Mouse (Mus musculus): ENCODE measurements around the gene Micall1. TPM values are rescaled to one million over a fixed set of nuclear protein-coding genes. Genes with fewer than 3 reads are reported as not detected.

Micall1 gene
- polyA plus RNA-seq, 1 experiment from 2014 or later = 24.3 TPM

DNA sequence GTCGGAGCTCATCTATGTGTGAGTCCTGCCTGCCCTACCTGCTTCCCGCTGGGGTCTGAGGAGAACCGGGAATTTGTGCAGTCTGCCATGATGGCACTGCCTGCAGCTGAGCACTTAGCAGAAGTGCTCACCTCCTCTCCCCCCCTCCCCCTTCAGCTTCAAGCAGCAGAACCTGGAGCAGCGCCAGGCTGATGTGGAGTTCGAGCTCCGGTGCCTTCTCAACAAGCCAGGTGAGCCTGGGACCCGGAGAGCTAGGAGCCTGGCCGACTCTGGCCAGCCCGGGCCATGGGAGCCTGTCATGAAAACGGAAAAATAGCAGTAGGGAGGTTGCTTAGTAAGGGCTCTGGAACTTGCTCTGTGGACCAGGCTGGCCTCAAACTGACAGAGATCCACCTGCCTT is 22.1 kb downstream of the Micall1 start:
- no peak overlapping the region for H3K9ac ChIP-seq

DNA sequence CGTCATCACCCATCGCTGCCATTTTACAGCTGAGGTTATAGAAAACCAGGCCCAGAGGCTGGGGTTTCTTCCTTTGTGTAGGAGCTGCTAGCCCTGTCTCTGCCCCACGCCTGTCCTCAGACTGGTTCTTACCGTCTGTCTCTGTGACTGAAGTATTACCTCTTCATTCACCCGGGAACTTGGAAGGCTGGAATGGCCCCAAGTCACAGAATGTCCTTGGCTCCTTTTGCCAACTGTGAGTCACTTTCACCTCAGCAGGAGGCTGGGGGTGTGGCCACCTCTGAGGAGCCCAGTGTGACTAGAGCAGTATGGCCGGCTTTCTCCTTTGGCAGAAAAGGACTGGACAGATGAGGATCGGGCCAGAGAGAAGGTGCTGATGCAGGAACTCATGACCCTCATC is 22.7 kb downstream of the Micall1 start:
- Histone ChIP-seq H3K4me3 (no peak overlapping the region), H3K27me3 (replicated peaks) (no peaks in the 10 kb centered on the region), H3K4me1 (replicated peaks) (peaks cover 7% of the 10 kb centered on the region), H3K27ac (ENCODE audit: poor library complexity, severe bottlenecking) (no peak overlapping the region), H3K4me2 (no peak overlapping the region), H3K36me3 (peaks cover 83% of the 10 kb centered on the region), H3K9me3 (replicated peaks) (peaks cover 10% of the 10 kb centered on the region), H3K9ac (no peak overlapping the region)
- 53% methylated on average over 7 of the region's 7 CpGs for WGBS
- no peak for ATAC-seq (ENCODE audit: insufficient number of reproducible peaks, low FRiP score)

More for the DNA sequence above, 22.1 kb downstream of the Micall1 start:
- no peaks in the 10 kb centered on the region for H3K27me3 ChIP-seq (replicated peaks)
- H3K4me1 ChIP-seq (replicated peaks) = peaks cover 7% of the 10 kb centered on the region
- no peak overlapping the region for H3K4me2 ChIP-seq
- ATAC-seq (ENCODE audit: insufficient number of reproducible peaks, low FRiP score) = no peak
- H3K9me3 ChIP-seq (replicated peaks) = peaks cover 10% of the 10 kb centered on the region
- no peak overlapping the region for H3K4me3 ChIP-seq
- no peak overlapping the region for H3K27ac ChIP-seq (ENCODE audit: poor library complexity, severe bottlenecking)
- 77% methylated on average over 10 of the region's 10 CpGs for WGBS
- H3K36me3 ChIP-seq = peaks cover 90% of the 10 kb centered on the region

DNA sequence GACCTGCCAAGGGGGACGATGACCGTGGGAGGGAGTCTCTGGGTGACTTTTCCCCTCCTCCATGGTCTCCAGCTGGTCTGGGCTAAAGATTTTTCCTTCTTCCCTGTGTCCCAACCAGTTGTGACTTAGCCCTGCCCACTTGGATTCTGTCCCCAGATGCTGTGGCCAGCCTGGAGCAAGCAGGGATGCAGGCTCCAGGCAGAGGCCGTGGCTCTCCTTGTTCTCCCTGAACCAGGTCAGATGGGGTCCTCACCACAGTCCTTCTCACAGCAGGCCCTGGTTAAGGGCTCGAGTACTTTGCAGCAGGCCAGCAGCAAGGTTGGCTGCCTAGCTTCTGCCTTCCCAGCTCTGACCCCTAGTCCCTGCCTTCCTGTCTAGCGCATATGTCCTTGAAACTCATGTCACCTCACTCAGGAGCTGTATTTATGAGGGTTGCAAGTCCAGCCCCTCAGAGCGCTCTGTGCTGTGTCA is 24.5 kb downstream of the Micall1 start:
- peaks cover 65% of the 10 kb centered on the region for H3K36me3 ChIP-seq
- WGBS = 84% methylated on average over 6 of the region's 6 CpGs
- no peak for ATAC-seq (ENCODE audit: insufficient number of reproducible peaks, low FRiP score)

DNA sequence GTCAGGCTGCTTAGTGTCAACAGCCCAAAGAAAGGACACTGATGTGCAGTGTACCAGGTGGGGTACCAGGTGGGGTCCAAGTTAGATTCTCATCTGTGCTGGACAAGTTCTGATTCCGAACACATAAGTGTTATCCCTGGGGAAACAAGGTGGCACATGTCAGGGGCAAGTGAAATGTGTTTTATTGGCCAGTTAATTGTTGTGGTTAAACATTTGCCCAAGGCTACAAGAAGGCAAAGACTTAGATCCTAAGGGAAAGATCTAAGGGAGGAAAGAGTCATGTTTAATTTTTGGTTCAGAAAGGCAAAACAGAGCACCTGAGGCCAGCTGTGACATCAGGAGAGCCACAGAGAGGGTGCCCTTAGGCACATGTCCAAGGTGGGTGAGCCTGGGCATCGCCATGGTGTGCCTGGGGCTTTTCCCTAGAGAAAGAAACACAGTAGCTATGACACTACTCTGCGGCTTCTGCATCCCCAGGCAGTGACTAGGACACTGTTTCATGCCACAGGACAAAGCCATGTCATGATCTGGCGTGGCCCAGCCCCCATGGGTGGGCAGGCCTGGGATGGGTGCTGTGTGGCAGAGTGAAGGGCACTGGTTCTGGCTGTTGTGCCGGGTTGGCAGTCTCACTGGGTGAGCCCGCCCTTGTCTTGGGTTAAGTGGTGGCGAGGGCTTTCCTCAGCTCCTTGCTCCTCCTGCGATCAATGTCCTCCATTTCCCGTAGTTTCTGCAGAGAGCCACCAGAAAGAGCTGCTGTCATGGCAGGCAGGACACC is 26.0 kb downstream of the Micall1 start:
- Histone ChIP-seq H3K9me3 (replicated peaks) (no peaks in the 10 kb centered on the region), H3K9ac (no peak overlapping the region), H3K27me3 (replicated peaks) (no peaks in the 10 kb centered on the region), H3K36me3 (peaks cover 53% of the 10 kb centered on the region), H3K4me1 (replicated peaks) (peaks cover 7% of the 10 kb centered on the region), H3K27ac (ENCODE audit: poor library complexity, severe bottlenecking) (no peak overlapping the region), H3K4me3 (no peak overlapping the region), H3K4me2 (no peak overlapping the region)
- ATAC-seq (ENCODE audit: insufficient number of reproducible peaks, low FRiP score) = no peak
- WGBS = 83% methylated on average over 9 of the region's 9 CpGs

More for the DNA sequence above, 24.5 kb downstream of the Micall1 start:
- H3K4me3 ChIP-seq = no peak overlapping the region
- H3K9me3 ChIP-seq (replicated peaks) = peaks cover under 1% of the 10 kb centered on the region; the same call in 1 of the 2 replicates
- no peaks in the 10 kb centered on the region for H3K27me3 ChIP-seq (replicated peaks)
- peaks cover 7% of the 10 kb centered on the region for H3K4me1 ChIP-seq (replicated peaks)
- no peak overlapping the region for H3K9ac ChIP-seq
- H3K27ac ChIP-seq (ENCODE audit: poor library complexity, severe bottlenecking) = no peak overlapping the region
- H3K4me2 ChIP-seq = no peak overlapping the region

DNA sequence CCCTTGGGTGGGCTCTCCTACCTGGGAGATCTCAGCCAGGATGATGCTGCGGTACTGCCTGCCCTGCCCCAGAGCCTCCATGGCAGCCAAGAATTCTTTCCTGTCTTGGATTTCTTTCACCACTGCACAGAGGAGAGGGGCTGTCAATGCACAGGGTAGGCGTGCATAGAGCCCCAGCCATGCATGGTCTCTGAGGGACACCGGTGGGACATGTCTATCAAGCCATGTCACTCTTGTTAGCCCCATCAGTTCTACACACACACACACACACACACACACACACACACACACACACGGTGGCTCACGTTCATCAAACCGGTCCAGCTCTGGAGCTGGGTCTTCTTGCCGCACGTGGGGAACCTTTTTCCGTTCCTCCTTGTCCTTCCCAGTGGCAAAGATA is 26.6 kb downstream of the Micall1 start:
- WGBS = 77% methylated on average over 9 of the region's 9 CpGs
- Histone ChIP-seq H3K4me1 (replicated peaks) (peaks cover 7% of the 10 kb centered on the region), H3K4me3 (no peak overlapping the region), H3K36me3 (peaks cover 46% of the 10 kb centered on the region), H3K9ac (no peak overlapping the region), H3K4me2 (no peak overlapping the region), H3K27me3 (replicated peaks) (no peaks in the 10 kb centered on the region), H3K27ac (ENCODE audit: poor library complexity, severe bottlenecking) (no peak overlapping the region), H3K9me3 (replicated peaks) (no peaks in the 10 kb centered on the region)
- no peak for ATAC-seq (ENCODE audit: insufficient number of reproducible peaks, low FRiP score)

DNA sequence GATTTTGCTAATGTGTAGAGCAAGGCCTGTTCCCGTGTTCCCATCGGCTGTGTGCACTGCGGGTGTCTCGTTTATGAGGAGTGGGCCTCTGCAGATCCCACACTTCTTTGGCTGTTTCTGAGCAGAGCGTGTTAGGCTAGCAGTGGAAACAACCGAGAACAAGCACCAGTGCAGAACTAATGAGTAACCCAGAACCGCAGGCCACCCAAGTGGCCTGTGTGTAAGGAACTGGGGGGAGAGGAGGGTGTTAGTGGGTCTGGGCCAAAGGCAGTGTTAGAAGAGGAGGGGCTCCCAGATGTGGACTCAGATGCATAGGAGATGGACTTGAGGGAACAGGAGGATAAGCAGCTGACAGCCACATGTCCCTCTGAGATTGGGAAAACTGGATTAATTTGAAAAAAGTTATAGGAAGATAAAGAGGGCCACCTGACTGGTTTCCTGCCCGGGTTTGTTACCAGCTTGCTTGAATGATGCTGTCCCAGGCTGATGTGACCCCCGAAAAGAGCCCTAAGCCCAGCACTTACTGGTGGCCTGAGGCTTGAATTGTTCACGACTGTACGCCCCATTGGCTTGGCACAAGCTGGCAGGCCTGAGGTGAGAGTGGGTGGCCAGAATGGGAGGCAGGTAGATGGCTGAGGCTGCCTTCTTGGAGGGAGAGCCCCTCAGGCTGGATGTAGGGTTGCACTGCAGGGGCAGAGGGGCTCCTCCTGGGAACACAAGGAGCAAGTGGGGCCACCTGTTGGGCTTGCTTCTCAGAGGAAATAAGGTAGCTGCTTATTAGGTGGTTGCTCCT is 27.3 kb downstream of the Micall1 start:
- Histone ChIP-seq H3K27ac (ENCODE audit: poor library complexity, severe bottlenecking) (no peak overlapping the region), H3K9me3 (replicated peaks) (no peaks in the 10 kb centered on the region), H3K9ac (no peak overlapping the region), H3K4me3 (no peak overlapping the region), H3K36me3 (peaks cover 40% of the 10 kb centered on the region), H3K4me2 (no peak overlapping the region), H3K4me1 (replicated peaks) (peaks cover 4% of the 10 kb centered on the region; the same call in 1 of the 2 replicates), H3K27me3 (replicated peaks) (no peaks in the 10 kb centered on the region)
- ATAC-seq (ENCODE audit: insufficient number of reproducible peaks, low FRiP score) = no peak
- WGBS = 71% methylated on average over 11 of the region's 11 CpGs

DNA sequence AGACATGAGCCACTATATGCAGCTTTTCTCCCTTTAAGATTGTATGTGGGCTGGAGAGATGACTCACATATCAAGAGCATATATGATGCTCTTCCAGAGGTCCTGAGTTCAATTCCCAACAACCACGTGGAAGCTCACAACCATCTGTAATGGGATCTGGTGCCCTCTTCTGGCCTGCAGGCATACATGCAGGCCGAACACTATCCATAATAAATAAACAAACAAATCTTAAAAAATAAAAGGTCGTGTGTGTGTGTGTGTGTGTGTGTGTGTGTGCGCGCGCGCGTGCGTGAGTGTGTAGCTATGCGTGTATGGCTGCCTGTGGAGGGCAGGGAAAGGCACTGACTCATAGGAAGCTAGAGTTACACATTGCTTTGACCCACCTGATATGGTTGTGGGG is 30.9 kb downstream of the Micall1 start:
- Histone ChIP-seq H3K27ac (ENCODE audit: poor library complexity, severe bottlenecking) (no peak overlapping the region), H3K27me3 (replicated peaks) (no peaks in the 10 kb centered on the region), H3K9ac (no peak overlapping the region), H3K9me3 (replicated peaks) (no peaks in the 10 kb centered on the region), H3K4me1 (replicated peaks) (peaks cover 16% of the 10 kb centered on the region; the same call in 1 of the 2 replicates), H3K36me3 (peaks cover 11% of the 10 kb centered on the region), H3K4me3 (no peak overlapping the region), H3K4me2 (no peak overlapping the region)
- no peak for ATAC-seq (ENCODE audit: insufficient number of reproducible peaks, low FRiP score)
- 60% methylated on average over 10 of the region's 10 CpGs for WGBS

DNA sequence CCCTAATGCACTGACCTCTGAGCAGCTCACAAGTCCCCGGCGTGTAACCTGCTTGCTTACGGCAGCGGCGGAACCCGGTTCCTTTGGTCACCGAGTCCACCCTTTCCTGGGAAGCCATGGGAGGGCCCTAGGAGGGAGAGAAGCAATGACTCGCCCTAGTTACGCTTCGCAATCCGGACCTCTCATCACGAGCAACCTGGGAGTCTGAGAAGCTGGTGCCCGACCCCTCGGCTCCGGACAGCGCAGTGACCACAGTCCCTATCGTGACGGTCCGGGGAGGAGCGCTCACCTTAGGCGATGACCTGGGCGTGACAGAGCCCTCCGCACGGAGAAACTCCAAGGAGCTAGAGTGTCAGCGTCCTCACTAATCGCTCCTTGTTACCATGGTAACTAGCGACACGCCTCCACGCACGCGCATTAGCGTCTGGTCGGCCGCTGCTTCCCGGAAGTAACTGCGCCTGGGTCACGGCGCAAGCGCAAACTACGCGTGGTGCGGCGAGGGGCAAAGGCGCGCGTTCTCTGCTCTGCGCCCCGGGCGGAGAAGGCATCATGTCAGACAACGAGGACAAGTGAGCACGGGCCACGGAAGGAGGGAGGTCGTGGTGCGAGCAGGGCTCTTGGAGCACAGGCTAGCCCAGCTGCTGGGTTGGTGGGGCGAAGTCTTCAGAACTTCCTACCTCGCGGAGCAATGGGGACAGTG is 32.3 kb downstream of the Micall1 start, which contains the start of the genes Polr2f and 1700088E04Rik:
Gene Polr2f, plus strand, starts transcription at position 144 of the 700 bp plus-strand sequence.
Gene 1700088E04Rik, minus strand, starts transcription at position 388 of the 700 bp plus-strand sequence.
- peak within 1 kb of the TSS; percentile 93 for H3K4me2 ChIP-seq
- ATAC-seq (ENCODE audit: insufficient number of reproducible peaks, low FRiP score) = peak; percentile 90
- peaks cover 21% of the 10 kb centered on the region for H3K36me3 ChIP-seq
- 0 out of 2 replicates have a peak within 1 kb of the TSS, but pooled peaks have one; percentile 4 for H3K27ac ChIP-seq (ENCODE audit: poor library complexity, severe bottlenecking)
- H3K27me3 ChIP-seq (replicated peaks) = no peaks in the 10 kb centered on the region
- H3K9ac ChIP-seq = peak within 1 kb of the TSS; percentile 83
- under 1% methylated on average over 57 of the region's 57 CpGs for WGBS
- no peaks in the 10 kb centered on the region for H3K9me3 ChIP-seq (replicated peaks)
- peaks cover 16% of the 10 kb centered on the region; the same call in 1 of the 2 replicates for H3K4me1 ChIP-seq (replicated peaks)
- H3K4me3 ChIP-seq = peak within 1 kb of the TSS; percentile 83

DNA sequence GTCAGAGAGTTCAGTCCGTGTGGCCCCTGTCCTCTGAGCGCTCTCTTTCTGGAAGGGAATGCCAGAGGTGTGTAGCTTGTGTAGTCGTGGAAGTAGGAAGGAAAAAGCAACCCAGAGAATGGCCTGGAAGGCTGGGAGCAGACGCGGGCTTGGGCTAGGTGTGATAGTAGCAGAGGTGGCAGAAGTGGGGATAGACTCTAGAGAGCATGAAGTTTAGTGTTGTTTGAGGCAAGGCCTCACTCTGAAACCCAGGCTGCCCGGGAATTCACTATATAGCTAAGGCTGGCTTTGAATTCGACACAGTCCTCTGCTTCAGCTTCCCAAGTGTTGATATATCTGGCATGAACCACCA is 32.8 kb downstream of the Micall1 start:
- H3K4me1 ChIP-seq (replicated peaks) = peaks cover 16% of the 10 kb centered on the region; the same call in 1 of the 2 replicates
- peaks cover 27% of the 10 kb centered on the region for H3K36me3 ChIP-seq
- WGBS = 1% methylated on average over 7 of the region's 7 CpGs
- H3K27ac ChIP-seq (ENCODE audit: poor library complexity, severe bottlenecking) = 0 out of 2 replicates have a peak overlapping the region, but pooled peaks have one; percentile 4
- peak overlapping the region; percentile 83 for H3K4me3 ChIP-seq
- H3K9me3 ChIP-seq (replicated peaks) = no peaks in the 10 kb centered on the region
- ATAC-seq (ENCODE audit: insufficient number of reproducible peaks, low FRiP score) = 0 out of 2 replicates have a peak, but pooled peaks have one; percentile 13
- peak overlapping the region; percentile 83 for H3K9ac ChIP-seq
- H3K4me2 ChIP-seq = peak overlapping the region; percentile 93
- no peaks in the 10 kb centered on the region for H3K27me3 ChIP-seq (replicated peaks)

DNA sequence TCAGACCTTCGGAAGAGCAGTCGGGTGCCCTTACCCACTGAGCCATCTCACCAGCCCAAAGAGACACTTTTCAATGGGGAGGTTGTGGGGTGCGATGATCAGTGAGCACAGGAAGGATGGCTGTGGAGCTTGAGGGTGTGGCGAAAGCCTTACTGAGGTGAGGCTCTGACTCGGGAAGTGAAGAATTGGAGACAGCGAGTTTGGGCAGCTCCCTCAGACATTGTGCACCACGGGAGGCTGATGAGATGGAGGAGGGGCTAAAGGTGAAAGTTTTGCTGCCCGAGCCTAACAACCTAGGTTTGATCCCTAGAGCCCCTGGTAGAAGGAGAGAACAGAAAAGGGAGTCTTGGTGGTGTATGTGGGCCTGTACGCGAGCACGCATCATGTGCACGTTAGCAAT is 34.6 kb downstream of the Micall1 start:
- H3K4me3 ChIP-seq = no peak overlapping the region
- 83% methylated on average over 12 of the region's 12 CpGs for WGBS
- peaks cover 16% of the 10 kb centered on the region; the same call in 1 of the 2 replicates for H3K4me1 ChIP-seq (replicated peaks)
- H3K27me3 ChIP-seq (replicated peaks) = no peaks in the 10 kb centered on the region
- H3K27ac ChIP-seq (ENCODE audit: poor library complexity, severe bottlenecking) = no peak overlapping the region
- H3K9me3 ChIP-seq (replicated peaks) = no peaks in the 10 kb centered on the region
- H3K9ac ChIP-seq = no peak overlapping the region
- no peak overlapping the region for H3K4me2 ChIP-seq
- no peak for ATAC-seq (ENCODE audit: insufficient number of reproducible peaks, low FRiP score)
- H3K36me3 ChIP-seq = peaks cover 44% of the 10 kb centered on the region

Measured in heart, embryonic 12.5 days (tissue).